Mouse (Mus musculus) CD4-positive helper T cell, adult 2 months (primary cell): Measurements from ENCODE around the gene Wdr60.

Experiments
- DNase-seq: peaks from one replicate; pipeline ENCODE4 v3.0.0-alpha.2; 2012; ENCODE audit warnings: low read depth, missing footprints, low spot score

Wdr60 gene

DNA sequence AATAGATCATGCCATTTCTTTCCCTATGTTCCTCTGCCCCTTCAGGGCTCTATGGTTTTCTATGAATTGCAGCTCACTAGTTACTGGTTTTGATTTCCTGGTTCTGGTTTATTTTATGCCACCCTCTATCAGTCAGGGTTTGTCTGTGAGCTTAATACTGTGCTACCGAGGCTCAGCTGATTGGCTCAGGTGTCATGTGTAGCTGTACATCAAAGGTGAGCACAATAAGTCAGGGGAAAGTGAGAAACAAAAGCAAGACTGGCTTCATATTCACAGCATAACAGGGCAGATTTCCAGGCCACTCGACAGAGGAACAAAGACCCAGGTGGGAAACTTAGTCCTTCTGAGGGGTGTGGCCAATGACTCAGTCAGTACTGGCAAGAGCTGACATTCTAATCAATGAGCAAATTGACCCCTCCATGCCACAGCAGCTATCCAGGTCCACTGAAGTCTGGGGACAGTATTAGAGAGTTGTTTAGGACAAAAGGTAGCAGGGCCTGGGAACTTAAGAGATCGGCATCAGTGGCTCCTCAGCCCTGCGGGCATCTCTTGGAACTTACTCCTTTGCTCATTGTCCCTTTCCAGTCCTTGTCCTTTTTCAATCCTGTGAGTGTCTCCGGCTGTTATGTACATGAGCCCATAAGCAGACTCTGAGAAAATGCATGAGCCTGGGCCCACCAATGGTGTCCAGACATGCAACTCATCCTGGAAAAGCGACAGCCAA, 79.4 kb downstream of the Wdr60 start:
- no peak for DNase-seq

DNA sequence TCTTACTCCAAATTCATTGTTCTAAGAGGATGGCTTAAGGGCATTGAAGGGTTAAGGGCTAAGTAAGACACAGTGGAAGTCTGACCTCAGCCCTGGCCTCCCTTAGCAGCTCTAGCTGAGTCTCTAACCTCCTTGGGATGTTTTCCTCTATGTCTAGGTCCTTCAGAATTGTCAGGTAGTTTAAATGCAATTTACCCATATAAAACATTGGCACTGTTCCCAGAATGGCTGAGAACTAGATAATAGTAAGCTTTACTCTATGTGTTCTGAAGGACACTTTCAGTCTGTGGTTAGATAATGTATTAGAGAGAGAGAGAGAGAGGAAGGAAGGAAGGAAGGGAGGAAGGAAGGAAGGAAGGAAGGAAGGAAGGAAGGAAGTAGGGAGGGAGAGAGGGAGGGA, 80.4 kb downstream of the Wdr60 start:
- no peak for DNase-seq

DNA sequence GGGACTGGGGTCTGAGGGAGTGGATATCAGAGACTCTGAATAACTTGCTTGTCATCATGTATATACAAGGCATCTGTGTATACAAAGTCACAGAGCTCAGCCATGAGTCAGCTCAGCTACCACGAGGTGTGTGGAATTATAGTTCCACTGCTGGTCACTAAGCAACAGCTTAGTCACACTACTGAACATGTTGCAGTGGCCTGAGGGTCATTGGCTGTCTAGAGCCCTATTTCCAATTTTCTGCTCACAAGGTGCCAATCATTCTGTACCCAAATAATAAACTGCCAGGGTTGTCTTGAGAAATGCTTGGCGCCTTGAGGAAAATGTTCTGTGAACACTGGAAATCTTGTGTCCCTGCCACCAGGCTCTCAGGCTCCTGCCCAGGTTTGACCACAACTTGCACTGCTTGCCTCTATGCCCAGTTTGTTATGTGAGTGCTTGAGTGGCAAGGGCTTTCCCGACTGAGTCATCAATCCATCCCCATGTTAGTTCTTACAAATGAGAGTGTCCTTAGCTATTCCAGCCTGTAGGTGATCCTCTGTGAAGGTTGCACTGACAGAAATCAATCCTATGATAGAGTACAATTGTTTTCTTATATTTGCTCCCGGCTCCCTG, 81.3 kb downstream of the Wdr60 start:
- no peak for DNase-seq

DNA sequence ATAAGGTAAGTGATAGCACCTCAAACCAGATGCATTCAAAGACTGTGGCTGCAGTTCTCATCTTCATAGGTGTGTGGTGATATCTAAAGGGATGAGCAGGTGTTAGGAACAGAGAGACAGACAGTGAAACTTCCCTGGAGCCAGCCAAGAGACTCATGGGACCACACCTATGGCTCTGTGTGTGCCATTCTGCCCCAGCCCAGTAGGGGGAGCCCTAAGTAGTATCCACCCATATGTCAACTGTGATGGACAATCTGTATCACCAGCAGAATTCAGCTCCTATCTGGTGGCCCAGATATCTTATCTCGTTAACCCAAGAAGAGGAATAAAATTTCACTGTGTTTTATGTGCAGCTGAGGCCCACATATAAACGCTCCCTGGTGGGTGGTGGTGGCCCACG, 85.9 kb downstream of the Wdr60 start:
- DNase-seq = peak; percentile 26

DNA sequence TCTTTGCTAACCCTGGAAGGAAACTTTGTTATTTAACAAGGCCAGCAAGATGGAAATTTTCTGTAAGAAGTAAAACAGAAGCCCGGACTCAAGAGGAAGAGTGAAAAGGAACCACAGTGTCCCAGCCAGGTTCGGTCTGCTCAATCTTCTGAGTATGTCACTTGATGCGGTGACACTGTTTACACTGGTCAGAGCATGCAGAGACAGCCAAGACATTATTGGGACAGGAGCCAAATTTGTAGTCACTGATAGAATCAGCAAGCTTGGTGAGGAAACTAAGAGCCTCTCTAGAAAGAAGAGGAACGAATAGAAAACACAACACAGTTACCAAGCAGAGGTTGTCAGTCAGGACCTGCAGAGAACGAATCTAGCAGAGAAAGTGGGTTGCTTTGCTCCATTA, 93.2 kb downstream of the Wdr60 start:
- no peak for DNase-seq

DNA sequence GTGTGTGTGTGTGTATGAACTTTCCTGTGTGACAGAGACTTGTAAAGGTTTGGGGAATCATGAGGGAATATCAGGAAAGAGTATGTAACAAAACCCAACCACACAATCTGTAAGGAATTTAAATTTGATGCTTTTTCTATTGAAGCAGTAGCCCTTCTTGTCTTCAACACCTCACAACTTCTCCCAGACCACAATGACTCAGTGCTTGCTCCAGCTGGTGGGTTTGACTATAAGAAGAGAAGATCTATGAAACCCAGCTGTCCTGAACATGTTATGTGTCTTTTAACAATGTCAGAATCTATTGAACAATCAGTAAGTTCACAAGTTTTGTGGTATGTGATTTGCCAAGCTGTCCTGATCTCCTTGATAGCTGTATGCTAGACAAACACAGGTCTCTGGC, 97.5 kb downstream of the Wdr60 start:
- no peak for DNase-seq

DNA sequence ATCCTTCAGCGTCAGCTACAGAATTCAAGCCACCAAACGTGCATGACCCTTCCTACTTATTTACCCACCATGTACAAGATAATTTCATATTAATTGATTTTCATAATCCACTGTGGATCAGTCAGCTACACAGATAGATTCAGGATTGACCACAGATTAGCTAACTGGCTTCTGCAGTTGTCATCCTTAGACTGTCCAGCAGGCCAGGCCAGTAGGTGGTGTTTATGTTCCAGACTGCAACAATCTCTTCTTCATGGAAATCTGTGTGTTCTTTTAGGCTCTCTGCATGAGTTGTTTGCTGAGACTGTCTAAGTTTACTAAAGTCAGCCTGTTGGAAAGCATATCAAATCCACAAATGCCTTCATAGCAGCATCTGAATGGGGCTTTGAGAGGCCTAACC, 103.1 kb downstream of the Wdr60 start:
- no peak for DNase-seq

DNA sequence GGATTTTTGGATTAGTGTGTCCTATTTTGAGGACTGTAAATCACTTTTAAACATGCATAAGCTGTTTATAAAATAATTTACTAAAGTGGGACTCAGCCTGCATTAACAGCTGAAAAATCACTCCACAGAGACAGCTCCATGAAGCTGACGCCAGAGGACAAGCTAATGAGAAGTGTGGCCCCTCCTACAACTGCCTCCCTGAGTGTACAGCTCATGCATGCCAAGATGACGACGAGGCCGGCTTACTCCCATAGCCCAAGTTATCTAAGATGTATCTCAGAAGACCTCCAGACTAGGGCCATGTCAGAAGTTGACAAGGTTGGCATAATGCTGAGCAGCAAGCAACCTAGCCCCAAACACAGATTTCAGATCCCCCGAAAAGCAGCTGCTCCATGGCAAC, 103.6 kb downstream of the Wdr60 start:
- DNase-seq = no peak

DNA sequence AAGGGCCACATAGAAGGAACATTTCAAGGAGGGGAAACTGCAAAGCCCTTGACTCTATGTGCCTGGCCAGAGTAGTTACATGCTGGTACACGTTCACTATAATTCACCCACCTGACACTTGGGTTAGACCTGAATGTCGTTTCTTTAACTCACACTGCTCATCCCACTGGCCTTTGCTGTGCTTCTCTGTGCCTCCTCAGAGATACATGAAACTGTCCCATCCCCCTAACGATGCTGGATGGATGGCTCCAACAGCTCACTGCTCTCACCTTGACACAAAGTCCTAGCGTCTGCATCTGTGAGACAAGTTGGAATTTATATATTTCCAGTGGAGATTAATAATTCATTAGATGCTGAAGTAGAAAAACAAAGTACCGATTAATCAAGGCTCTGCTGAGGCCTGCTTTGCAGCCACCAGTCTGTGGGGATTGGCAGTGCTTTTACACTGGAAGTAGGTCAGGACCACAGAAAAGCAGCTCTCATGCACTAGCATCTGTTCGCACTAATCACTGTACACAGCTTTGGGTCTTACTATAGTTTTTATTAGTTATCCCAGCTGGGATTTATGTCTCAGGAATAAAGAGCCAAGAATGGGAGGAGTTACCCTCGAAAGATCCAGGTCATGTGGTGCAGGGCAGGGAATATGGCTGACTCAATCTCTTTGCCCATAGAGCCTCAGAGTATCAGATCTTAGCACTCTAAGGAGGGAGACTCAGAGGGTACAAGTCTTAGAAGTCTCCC, 105.9 kb downstream of the Wdr60 start:
- DNase-seq = no peak
